Mouse (Mus musculus) CH12.LX (cell line): ENCODE measurements at regions not wholly inside any gene's neighbourhood (a gene's known extent, or its start where the extent isn't known, plus 50 kb on each side); places are given as distances from the start of the nearest gene placed in this dataset.

Experiments
- DNase-seq: peaks from one replicate; pipeline ENCODE4 v3.0.0-alpha.2; 2013; ENCODE audit errors: extremely low read depth
- H3K27ac ChIP-seq: 2 replicates; pipeline ENCODE4 v1.5.1; 2012; ENCODE audit warnings: low read depth, mild to moderate bottlenecking, control low read depth, moderate library complexity; ENCODE audit not compliant: insufficient read depth
- H3K27me3 ChIP-seq: replicated peaks from 2 replicates; pipeline ENCODE3; 2012; ENCODE audit warnings: inconsistent platforms
- H3K36me3 ChIP-seq, 2 experiments: replicated peaks in 1 of 2; 2 replicates each; pipeline versions ENCODE3 to v1.6.1; 2012; ENCODE audit warnings: inconsistent platforms in 1 of 2, low read length in 1 of 2, mild to moderate bottlenecking in 1 of 2, mixed read lengths in 1 of 2, moderate library complexity in 1 of 2; ENCODE audit not compliant: control insufficient read depth in 1 of 2, insufficient read depth in 1 of 2
- H3K4me1 ChIP-seq, 2 experiments: 2 replicates each; pipeline ENCODE4 v1.6.1; 2012; ENCODE audit warnings: inconsistent platforms in 1 of 2, moderate library complexity in 1 of 2; ENCODE audit not compliant: insufficient read depth in 2 of 2, control insufficient read depth in 1 of 2
- H3K4me2 ChIP-seq: 2 replicates; pipeline ENCODE4 v1.6.1; 2012; ENCODE audit warnings: low read depth, mild to moderate bottlenecking, control low read depth; ENCODE audit not compliant: poor library complexity, insufficient read depth, severe bottlenecking
- H3K4me3 ChIP-seq, 3 experiments: fragments of 150-350 bp in 1 of 3; sonication (generic) in 1 of 3; replicated peaks in 1 of 3; 2 replicates each; pipeline versions ENCODE3 to v1.5.1; 2011 to 2012; ENCODE audit warnings: low read depth in 2 of 3, low read length in 2 of 3, mild to moderate bottlenecking in 2 of 3, moderate library complexity in 2 of 3, control low read depth in 1 of 3, improper control_type of control experiment in 1 of 3, inconsistent platforms in 1 of 3, mixed read lengths in 1 of 3; ENCODE audit not compliant: poor library complexity in 1 of 3
- H3K79me2 ChIP-seq: replicated peaks from 2 replicates; pipeline ENCODE4 v1.6.1; 2012; ENCODE audit warnings: mild to moderate bottlenecking, moderate library complexity; ENCODE audit not compliant: control insufficient read depth, poor library complexity, insufficient read depth, severe bottlenecking; ENCODE audit errors: extremely low read depth
- H3K9ac ChIP-seq: 2 replicates; pipeline ENCODE4 v1.6.1; 2012; ENCODE audit warnings: low read depth, mild to moderate bottlenecking, control low read depth, moderate library complexity; ENCODE audit not compliant: insufficient read depth
- H3K9me3 ChIP-seq: replicated peaks from 2 replicates; pipeline ENCODE3; 2012; ENCODE audit warnings: low read length, inconsistent platforms, mixed read lengths
- CTCF ChIP-seq, 2 experiments: IDR thresholded peaks in 1 of 2; conservative IDR thresholded peaks in 1 of 2; 2 replicates each; pipeline ENCODE4 v1.5.1; 2011 to 2012; ENCODE audit warnings: low read depth in 2 of 2, low read length in 2 of 2, improper control_type of control experiment in 1 of 2, inconsistent platforms in 1 of 2, mild to moderate bottlenecking in 1 of 2, moderate library complexity in 1 of 2
- ELF1 ChIP-seq: IDR thresholded peaks from 2 replicates; pipeline ENCODE4 v1.6.1; 2014; ENCODE audit warnings: low read depth, mild to moderate bottlenecking, inconsistent platforms, low read length, improper control_type of control experiment
- ETS1 ChIP-seq: conservative IDR thresholded peaks from 2 replicates; pipeline ENCODE4 v1.6.1; 2012; ENCODE audit warnings: low read depth, mild to moderate bottlenecking, inconsistent platforms, low read length, improper control_type of control experiment, moderate library complexity
- GABPA ChIP-seq: IDR thresholded peaks from 2 replicates; pipeline ENCODE4 v1.6.1; 2012; ENCODE audit warnings: low read depth, low read length, improper control_type of control experiment, inconsistent platforms; ENCODE audit not compliant: insufficient replicate concordance
- IRF4 ChIP-seq: IDR thresholded peaks from 2 replicates; pipeline ENCODE4 v1.6.1; 2014; ENCODE audit warnings: low read depth, mild to moderate bottlenecking, inconsistent platforms, low read length, improper control_type of control experiment
- JUN ChIP-seq: IDR thresholded peaks from 2 replicates; pipeline ENCODE4 v1.6.1; 2011; ENCODE audit warnings: low read depth, mild to moderate bottlenecking, low read length, improper control_type of control experiment, moderate library complexity; ENCODE audit not compliant: insufficient read depth
- JUND ChIP-seq: conservative IDR thresholded peaks from 2 replicates; pipeline ENCODE4 v1.6.1; 2011; ENCODE audit warnings: low read depth, low read length, improper control_type of control experiment
- KAT2A ChIP-seq: IDR thresholded peaks from 2 replicates; pipeline ENCODE4 v1.6.1; 2012; ENCODE audit warnings: low read length, improper control_type of control experiment, inconsistent platforms; ENCODE audit not compliant: insufficient replicate concordance
- MAX ChIP-seq: IDR thresholded peaks from 2 replicates; pipeline ENCODE4 v1.6.1; 2011; ENCODE audit warnings: low read length, improper control_type of control experiment
- MAZ ChIP-seq: IDR thresholded peaks from 2 replicates; pipeline ENCODE4 v1.6.1; 2012; ENCODE audit warnings: low read depth, mild to moderate bottlenecking, inconsistent platforms, low read length, improper control_type of control experiment, moderate library complexity
- MYC ChIP-seq: IDR thresholded peaks from 2 replicates; pipeline ENCODE4 v1.6.1; 2011; ENCODE audit warnings: low read depth, mild to moderate bottlenecking, improper control_type of control experiment, low read length
- NRF1 ChIP-seq: IDR thresholded peaks from 2 replicates; pipeline ENCODE4 v1.6.1; 2014; ENCODE audit warnings: low read depth, mild to moderate bottlenecking, inconsistent platforms, low read length, improper control_type of control experiment, moderate library complexity
- POLR2AphosphoS2 ChIP-seq: IDR thresholded peaks from 2 replicates; pipeline ENCODE4 v1.6.1; 2011; ENCODE audit warnings: low read depth, low read length, improper control_type of control experiment
- RAD21 ChIP-seq: IDR thresholded peaks from 2 replicates; pipeline ENCODE4 v1.6.1; 2011; ENCODE audit warnings: low read depth, mild to moderate bottlenecking, low read length, improper control_type of control experiment, moderate library complexity
- TBP ChIP-seq: conservative IDR thresholded peaks from 2 replicates; pipeline ENCODE4 v1.6.1; 2011; ENCODE audit warnings: low read depth, low read length, improper control_type of control experiment
- USF1 ChIP-seq: IDR thresholded peaks from 2 replicates; pipeline ENCODE4 v1.6.1; 2014; ENCODE audit warnings: low read depth, mild to moderate bottlenecking, inconsistent platforms, low read length, improper control_type of control experiment
- dilution Hi-C: fragments of 300-500 bp; cut with MboI; formaldehyde crosslinking; loops from 2 replicates; pipeline ENCODE4 v1.14.3; 2020; ENCODE audit warnings: low sequenced_read_pairs; ENCODE audit not compliant: extremely low pct_unique_long_range_greater_than_20kb, extremely low pct_ligation_motif_present
- in situ Hi-C: fragments of 300-500 bp; cut with MboI; formaldehyde crosslinking; loops from 3 replicates; pipeline ENCODE4 v1.14.3; 2019; ENCODE audit warnings: low sequenced_read_pairs, low pct_ligation_motif_present, low pct_unique_long_range_greater_than_20kb, mixed read lengths

GRCm38 (mm10) chr7:62924585-62925331 lies 101.3 kb upstream of the A26c2 start:
- Histone ChIP-seq H3K27ac (no peak overlapping the region), H3K9ac (no peak overlapping the region)
- DNase-seq = no peak
- dilution Hi-C loops = no loop called here
- TF ChIP-seq POLR2AphosphoS2 = no peak
- TF ChIP-seq JUND = no peak
- TF ChIP-seq RAD21 = peak; percentile 55
- no peak for TF ChIP-seq KAT2A
- TF ChIP-seq MAZ = no peak
- TF ChIP-seq CTCF (conservative IDR thresholded peaks at IDR 0.05 in 1 of 2, IDR thresholded peaks at IDR 0.05 in 1 of 2; ENCODE audit: low read depth in 2 of 2, low read length in 2 of 2) = peak in 1 of 2 experiments; percentile 46; a peak in 2 of 4 replicates
- TF ChIP-seq MAX = no peak
- no peak for TF ChIP-seq JUN
- no peak for TF ChIP-seq MYC
- no peak for TF ChIP-seq ELF1
- TF ChIP-seq, all 38 proteins: peak for 2
- H3K27me3 ChIP-seq = no peaks in the 10 kb centered on the region
- no peaks in the 10 kb centered on the region for H3K4me1 ChIP-seq
- H3K4me3 ChIP-seq = no peak overlapping the region
- H3K4me2 ChIP-seq = no peak overlapping the region
- H3K36me3 ChIP-seq = no peaks in the 10 kb centered on the region
- in situ Hi-C loops = loop anchor here (10.0 kb wide), 1 partner anchor 390 kb away; no protein-coding TSS in a partner anchor
- H3K79me2 ChIP-seq = no peaks in the 10 kb centered on the region
- peaks cover 23% of the 10 kb centered on the region for H3K9me3 ChIP-seq

DNA sequence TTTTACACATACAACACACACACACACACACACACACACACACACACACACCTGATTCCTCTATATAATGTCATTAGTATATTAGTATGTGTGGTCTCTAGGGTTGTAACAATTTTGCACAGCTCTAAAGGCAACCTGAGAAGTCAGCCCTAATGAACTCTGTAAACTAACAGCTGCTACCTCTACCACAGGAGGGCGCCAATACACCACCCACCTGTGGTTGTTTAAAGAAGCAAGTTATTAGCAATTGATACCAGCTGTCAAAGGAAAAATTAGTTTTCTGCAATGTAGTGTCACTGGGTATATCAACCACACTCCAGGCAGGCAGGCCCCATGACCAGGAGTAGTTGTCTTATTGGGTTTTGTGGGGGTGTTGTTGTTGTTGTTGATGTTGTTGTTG lies 98.8 kb upstream of the A26c2 start:
- no peak overlapping the region for H3K4me3 ChIP-seq
- H3K27me3 ChIP-seq = no peaks in the 10 kb centered on the region
- H3K9me3 ChIP-seq = peaks cover 22% of the 10 kb centered on the region
- no peak overlapping the region for H3K27ac ChIP-seq
- DNase-seq = no peak
- TF ChIP-seq GABPA = no peak
- TF ChIP-seq CTCF (conservative IDR thresholded peaks at IDR 0.05 in 1 of 2, IDR thresholded peaks at IDR 0.05 in 1 of 2; ENCODE audit: low read depth in 2 of 2, low read length in 2 of 2) = peak in 1 of 2 experiments; percentile 32; a peak in 2 of 4 replicates
- no peak for TF ChIP-seq TBP
- TF ChIP-seq IRF4 = no peak
- in situ Hi-C loops (loop anchor here (10.0 kb wide), 1 partner anchor 393 kb away; no protein-coding TSS in a partner anchor), dilution Hi-C loops (no loop called here)
- no peaks in the 10 kb centered on the region for H3K79me2 ChIP-seq
- H3K9ac ChIP-seq = no peak overlapping the region
- H3K36me3 ChIP-seq = no peaks in the 10 kb centered on the region
- H3K4me2 ChIP-seq = no peak overlapping the region
- H3K4me1 ChIP-seq = no peaks in the 10 kb centered on the region

GRCm38 (mm10) chr7:62894337-62894736 lies 70.9 kb upstream of the A26c2 start:
- H3K9ac ChIP-seq = no peak overlapping the region
- in situ Hi-C loops = no loop called here

More at GRCm38 (mm10) chr7:62894337-62894736, 70.9 kb upstream of the A26c2 start:
- no peak overlapping the region for H3K4me3 ChIP-seq
- H3K9me3 ChIP-seq = peaks cover 20% of the 10 kb centered on the region
- TF ChIP-seq USF1 (no peak), ETS1 (no peak), NRF1 (no peak)
- TF ChIP-seq, all 38 proteins: peak for 0
- H3K4me1 ChIP-seq = no peaks in the 10 kb centered on the region
- DNase-seq = no peak
- dilution Hi-C loops = no loop called here
- H3K27ac ChIP-seq = no peak overlapping the region
- no peak overlapping the region for H3K4me2 ChIP-seq
- H3K79me2 ChIP-seq = no peaks in the 10 kb centered on the region
- H3K27me3 ChIP-seq = no peaks in the 10 kb centered on the region
- H3K36me3 ChIP-seq = no peaks in the 10 kb centered on the region
